In the genomic region with DNA sequence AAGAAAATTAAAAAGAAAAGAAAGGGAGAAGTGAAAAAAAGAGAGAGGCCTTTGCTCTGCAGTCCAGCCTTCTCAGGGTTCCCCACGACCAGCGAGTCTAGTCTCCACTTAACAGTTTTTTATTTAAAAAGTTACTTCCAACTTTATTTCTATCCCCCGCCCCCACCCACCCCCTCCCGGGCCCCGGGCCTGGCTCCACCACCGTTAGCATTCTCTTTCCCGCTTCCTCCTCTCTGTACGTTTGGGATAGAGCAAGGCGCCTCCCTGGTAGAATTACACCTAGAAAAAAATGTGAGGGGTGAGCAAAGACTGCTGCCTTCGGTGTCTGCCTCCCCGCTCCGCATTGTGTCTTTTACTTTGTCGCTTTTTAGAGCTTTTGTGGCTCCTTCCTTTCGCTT, we compare ENCODE assay signal across 8 mouse cellular contexts. TPM values are rescaled to one million over a fixed set of nuclear protein-coding genes. Genes with fewer than 3 reads are reported as not detected.
A peak's percentile ranks its signal among the peaks of the same experiment; 100 is the strongest.
DNase-seq lines count a peak whose midpoint lies in the region; ATAC-seq and TF ChIP-seq lines count a peak whose summit lies in the region.

No protein-coding gene starts in this region.

- H3K36me3 ChIP-seq in kidney, postnatal 0 days (ENCODE audit: insufficient read depth, low read length), result no peaks in the 10 kb centered on the region
- no peaks in the 10 kb centered on the region for H3K36me3 ChIP-seq in embryonic facial prominence, embryonic 13.5 days
- no peaks in the 10 kb centered on the region for H3K36me3 ChIP-seq in intestine, embryonic 14.5 days (ENCODE audit: control insufficient read depth, insufficient read depth, low read length)
- no peaks in the 10 kb centered on the region for H3K36me3 ChIP-seq in midbrain, postnatal 0 days (ENCODE audit: insufficient read depth, low read length)

- no peak overlapping the region for H3K4me3 ChIP-seq in kidney, postnatal 0 days (replicated peaks; ENCODE audit: low read depth, low read length)
- H3K4me3 ChIP-seq in embryonic facial prominence, embryonic 13.5 days, result no peak overlapping the region
- no peak overlapping the region for H3K4me3 ChIP-seq in intestine, embryonic 14.5 days (ENCODE audit: low read depth, low read length)
- H3K4me3 ChIP-seq in midbrain, postnatal 0 days (ENCODE audit: low read depth, low read length), result no peak overlapping the region

- H3K4me2 ChIP-seq in kidney, postnatal 0 days (ENCODE audit: low read length), result peak overlapping the region; percentile 42
- peak overlapping the region; percentile 44 for H3K4me2 ChIP-seq in embryonic facial prominence, embryonic 13.5 days
- H3K4me2 ChIP-seq in intestine, embryonic 14.5 days (ENCODE audit: low read length), result peak overlapping the region; percentile 27; the same call in 1 of the 2 replicates
- peak overlapping the region; percentile 25; the same call in 1 of the 2 replicates for H3K4me2 ChIP-seq in midbrain, postnatal 0 days (ENCODE audit: low read depth, low read length, poor library complexity, severe bottlenecking)

- no peak for TF ChIP-seq CTCF in kidney, postnatal 0 days (IDR thresholded peaks at IDR 0.05; ENCODE audit: low read depth)
- no peak for TF ChIP-seq CTCF in midbrain, postnatal 0 days (IDR thresholded peaks at IDR 0.05)

- no peaks in the 10 kb centered on the region for H3K9me3 ChIP-seq in kidney, postnatal 0 days (replicated peaks; ENCODE audit: low read length)
- H3K9me3 ChIP-seq in embryonic facial prominence, embryonic 13.5 days, result no peaks in the 10 kb centered on the region
- no peaks in the 10 kb centered on the region for H3K9me3 ChIP-seq in intestine, embryonic 14.5 days (ENCODE audit: control insufficient read depth, low read length)
- no peaks in the 10 kb centered on the region for H3K9me3 ChIP-seq in midbrain, postnatal 0 days (ENCODE audit: low read length)

- no peak overlapping the region for H3K9ac ChIP-seq in kidney, postnatal 0 days (ENCODE audit: low read depth, low read length)
- peak overlapping the region; percentile 51 for H3K9ac ChIP-seq in embryonic facial prominence, embryonic 13.5 days
- 0 out of 2 replicates have a peak overlapping the region, but pooled peaks have one; percentile 14 for H3K9ac ChIP-seq in intestine, embryonic 14.5 days (ENCODE audit: low read length)
- no peak overlapping the region for H3K9ac ChIP-seq in midbrain, postnatal 0 days (replicated peaks; ENCODE audit: low read length, poor library complexity, severe bottlenecking)

- 11% methylated on average over 14 of the region's 14 CpGs for WGBS in kidney, postnatal 0 days
- WGBS in embryonic facial prominence, embryonic 13.5 days, result 3% methylated on average over 14 of the region's 14 CpGs
- 11% methylated on average over 14 of the region's 14 CpGs for WGBS in intestine, embryonic 14.5 days
- 12% methylated on average over 14 of the region's 14 CpGs for WGBS in midbrain, postnatal 0 days

- DNase-seq in kidney, postnatal 0 days (ENCODE audit: low spot score), result peak; percentile 65
- no peak for DNase-seq in kidney, adult 18-20 months
- DNase-seq in intestine, embryonic 14.5 days (ENCODE audit: low spot score), result no peak
- DNase-seq in midbrain, postnatal 0 days (ENCODE audit: low spot score), result no peak
- DNase-seq in urinary bladder, postnatal 14 days (ENCODE audit: low spot score), result no peak
- DNase-seq in right cerebral cortex, postnatal 10 days (ENCODE audit: low spot score in 2 of 2), result no peak
- DNase-seq in gastrocnemius, adult 18-20 months (ENCODE audit: low spot score), result no peak

- peak overlapping the region; percentile 31; the same call in 1 of the 2 replicates for H3K27ac ChIP-seq in kidney, postnatal 0 days
- peak overlapping the region; percentile 82 for H3K27ac ChIP-seq in embryonic facial prominence, embryonic 13.5 days
- H3K27ac ChIP-seq in intestine, embryonic 14.5 days (ENCODE audit: low read depth), result peak overlapping the region; percentile 75
- H3K27ac ChIP-seq in midbrain, postnatal 0 days (ENCODE audit: low read depth, low read length), result no peak overlapping the region

- ATAC-seq in kidney, postnatal 0 days (replicated peaks; ENCODE audit: low FRiP score, low read depth), result no peak
- 0 out of 2 replicates have a peak, but pooled peaks have one; percentile 22 for ATAC-seq in embryonic facial prominence, embryonic 13.5 days (ENCODE audit: insufficient number of reproducible peaks, insufficient read depth, low FRiP score, low TSS enrichment, low read depth)
- ATAC-seq in intestine, embryonic 14.5 days (replicated peaks; ENCODE audit: low FRiP score, low TSS enrichment, low read depth), result 0 out of 2 replicates have a peak, but pooled peaks have one; percentile 68
- no peak for ATAC-seq in midbrain, postnatal 0 days (ENCODE audit: low FRiP score)

- peaks cover 5% of the 10 kb centered on the region for H3K4me1 ChIP-seq in kidney, postnatal 0 days (replicated peaks; ENCODE audit: insufficient read depth, low read length)
- peaks cover 51% of the 10 kb centered on the region for H3K4me1 ChIP-seq in embryonic facial prominence, embryonic 13.5 days
- H3K4me1 ChIP-seq in intestine, embryonic 14.5 days (replicated peaks; ENCODE audit: control insufficient read depth, insufficient read depth, low read length), result peaks cover 9% of the 10 kb centered on the region; the same call in 1 of the 2 replicates
- H3K4me1 ChIP-seq in midbrain, postnatal 0 days (ENCODE audit: insufficient read depth, low read length), result peaks cover 5% of the 10 kb centered on the region; the same call in 1 of the 2 replicates

- no peaks in the 10 kb centered on the region for H3K27me3 ChIP-seq in kidney, postnatal 0 days (ENCODE audit: insufficient read depth, low read length)
- no peaks in the 10 kb centered on the region for H3K27me3 ChIP-seq in embryonic facial prominence, embryonic 13.5 days
- no peaks in the 10 kb centered on the region for H3K27me3 ChIP-seq in intestine, embryonic 14.5 days (replicated peaks; ENCODE audit: control insufficient read depth, insufficient read depth, low read length)
- no peaks in the 10 kb centered on the region for H3K27me3 ChIP-seq in midbrain, postnatal 0 days (ENCODE audit: insufficient read depth, low read length)

RNA-seq across cellular contexts. Expression of gene Nepro, which starts 51.7 kb away (rescaled TPM):
- 5.1 and 5.3 TPM in 2 replicates for polyA plus RNA-seq in kidney, postnatal 0 days (2015; fragmentation: Nextera tagmentation; extraction: Ambion mirVana)
- polyA plus RNA-seq in embryonic facial prominence, embryonic 13.5 days (2015; fragmentation: Nextera tagmentation; extraction: Ambion mirVana), result 9.9 and 10.0 TPM in 2 replicates
- 11.3 and 12.8 TPM in 2 replicates for polyA plus RNA-seq in intestine, embryonic 14.5 days (2014; fragmentation: Nextera tagmentation; extraction: Ambion mirVana)
- total RNA-seq in midbrain, postnatal 0 days (2014; rRNA removed), result 3.5 and 5.9 TPM in 2 replicates
- 2.4 and 2.9 TPM in 2 replicates for polyA plus RNA-seq in midbrain, postnatal 0 days (2015; fragmentation: Nextera tagmentation; extraction: Ambion mirVana)
- 1 to 10 TPM; 2.6 to 3.1 TPM for total RNA-seq in gastrocnemius, adult 18-20 months (2021)

Comparison
In these comparisons a context has a peak if more than half of its experiments do, and no peak if none do; other contexts are left out.
1. ATAC-seq: peak in embryonic facial prominence, embryonic 13.5 days (single experiment) and intestine, embryonic 14.5 days (single experiment); none in kidney, postnatal 0 days (single experiment) and midbrain, postnatal 0 days (single experiment).
2. H3K9ac ChIP-seq: peak in embryonic facial prominence, embryonic 13.5 days (single experiment) and intestine, embryonic 14.5 days (single experiment); none in kidney, postnatal 0 days (single experiment) and midbrain, postnatal 0 days (single experiment).
3. Peak in every context shown above with its lines, with median percentiles within 50 percentile points of each other: H3K4me2 ChIP-seq.